Mouse (Mus musculus) liver, embryonic 14.5 days (tissue): Measurements from ENCODE around the gene Gm20683. TPM values are rescaled to one million over a fixed set of nuclear protein-coding genes. Genes with fewer than 3 reads are reported as not detected.

Experiments
- ATAC-seq: fragments of 200-750 bp; cut with Nextera tagmentation; 2 replicates; pipeline ENCODE4 v1.8.0; 2017; ENCODE audit warnings: moderate number of reproducible peaks, mild to moderate bottlenecking, moderate library complexity; ENCODE audit not compliant: insufficient read depth
- DNase-seq, 3 experiments: peaks; one replicate each; pipeline ENCODE4 v3.0.0-alpha.2; 2012 to 2013; ENCODE audit warnings: low read depth in 3 of 3, low spot score in 3 of 3
- H3K27ac ChIP-seq: fragments of 300-500 bp; sonication (generic); 2 replicates; pipeline ENCODE4 v1.5.1; 2014; ENCODE audit warnings: moderate library complexity, mild to moderate bottlenecking, control low read depth, inconsistent platforms
- H3K27me3 ChIP-seq: fragments of 300-500 bp; sonication (generic); 2 replicates; pipeline ENCODE4 v1.6.1; 2014; ENCODE audit warnings: mild to moderate bottlenecking, low read length, moderate library complexity; ENCODE audit not compliant: control insufficient read depth, insufficient read depth
- H3K36me3 ChIP-seq: fragments of 300-500 bp; sonication (generic); replicated peaks from 2 replicates; pipeline ENCODE4 v1.6.1; 2014; ENCODE audit warnings: low read depth; ENCODE audit not compliant: control insufficient read depth, insufficient read depth
- H3K4me1 ChIP-seq, 2 experiments: fragments of 200-500 bp in 1 of 2; fragments of 300-500 bp in 1 of 2; sonication (generic) in 1 of 2; replicated peaks; 2 replicates each; pipeline ENCODE4 v1.6.1; 2012 to 2014; ENCODE audit warnings: antibody characterized with exemption in 1 of 2, inconsistent platforms in 1 of 2, low read length in 1 of 2; ENCODE audit not compliant: control insufficient read depth in 2 of 2, insufficient read depth in 2 of 2
- H3K4me2 ChIP-seq: fragments of 300-500 bp; sonication (generic); 2 replicates; pipeline ENCODE4 v1.6.1; 2014; ENCODE audit warnings: low read depth, mild to moderate bottlenecking, control low read depth, moderate library complexity
- H3K4me3 ChIP-seq, 2 experiments: fragments of 200-500 bp in 1 of 2; fragments of 300-500 bp in 1 of 2; sonication (generic) in 1 of 2; 2 replicates each; pipeline ENCODE4 v1.5.1; 2012 to 2014; ENCODE audit warnings: low read depth in 2 of 2, low read length in 2 of 2, mild to moderate bottlenecking in 2 of 2, control low read depth in 1 of 2, inconsistent platforms in 1 of 2, moderate library complexity in 1 of 2; ENCODE audit not compliant: insufficient read depth in 1 of 2
- H3K9ac ChIP-seq: fragments of 300-500 bp; sonication (generic); replicated peaks from 2 replicates; pipeline ENCODE4 v1.6.1; 2014; ENCODE audit warnings: mild to moderate bottlenecking, control low read depth, moderate library complexity
- H3K9me3 ChIP-seq: fragments of 300-500 bp; sonication (generic); 2 replicates; pipeline ENCODE4 v1.6.1; 2016; ENCODE audit warnings: low read length, mixed read lengths; ENCODE audit not compliant: control insufficient read depth
- CTCF ChIP-seq: IDR thresholded peaks from 2 replicates; pipeline ENCODE4 v1.5.1; 2016; ENCODE audit warnings: antibody characterized with exemption, low read depth, control low read depth
- EP300 ChIP-seq: IDR thresholded peaks from 2 replicates; pipeline ENCODE4 v1.6.1; 2016; ENCODE audit warnings: antibody characterized with exemption, low read depth
- WGBS: fragments of 180-500 bp; shearing (Covaris S2); extraction: QIAGEN DNeasy Blood & Tissue Kit; methylation state at CpG from one replicate; pipeline ENCODE4 v1.1.7; 2014; ENCODE audit not compliant: insufficient replicate concordance; 5-methylcytosine and 5-hydroxymethylcytosine counted together
- polyA plus RNA-seq, 2 experiments: library from polyadenylated mRNA; depleted of rRNA in 1 of 2; stranded (reverse) in 1 of 2; unstranded in 1 of 2; fragments of >200 nt; fragmentation: Nextera tagmentation in 1 of 2; extraction: Ambion mirVana in 1 of 2; gene quantifications; 2 replicates each; pipeline versions ENCODE4 v1.2.1 to v1.2.3; 2012 to 2014

The Gm20683 gene
- polyA plus RNA-seq, 2 experiments, result 3.3 TPM; not detected in 1

GRCm38 (mm10) chr17:25836397-25837075 is 5.0 kb downstream of the Gm20683 start:
- Histone ChIP-seq H3K27me3 (no peaks in the 10 kb centered on the region), H3K36me3 (peaks cover 29% of the 10 kb centered on the region), H3K9me3 (no peaks in the 10 kb centered on the region), H3K4me1 (peaks cover 7 to 9% of the 10 kb centered on the region in 2 experiments), H3K27ac (no peak overlapping the region), H3K4me2 (peak overlapping the region; percentile 53), H3K9ac (peak overlapping the region; percentile 7; the same call in 1 of the 2 replicates), H3K4me3 (peak overlapping the region in 1 of 2 experiments; percentile 23; a peak in 2 of 4 replicates)
- TF ChIP-seq CTCF (no peak), EP300 (no peak)
- WGBS, result 26% methylated on average over 21 of the region's 23 CpGs
- ATAC-seq (no peak), DNase-seq (no peak)

GRCm38 (mm10) chr17:25835816-25836215 is 5.7 kb downstream of the Gm20683 start:
- DNase-seq (no peak), ATAC-seq (no peak)
- WGBS, result 81% methylated on average over 16 of the region's 16 CpGs
- Histone ChIP-seq H3K9me3 (no peaks in the 10 kb centered on the region), H3K27me3 (no peaks in the 10 kb centered on the region), H3K27ac (no peak overlapping the region), H3K4me3 (no peak overlapping the region), H3K9ac (no peak overlapping the region), H3K4me1 (peaks cover 9 to 13% of the 10 kb centered on the region in 2 experiments), H3K36me3 (peaks cover 27% of the 10 kb centered on the region), H3K4me2 (no peak overlapping the region)
- TF ChIP-seq CTCF, result no peak
- no peak for TF ChIP-seq EP300

- H3K27me3 ChIP-seq, result no peaks in the 10 kb centered on the region
- H3K4me1 ChIP-seq, result peaks cover 9 to 13% of the 10 kb centered on the region in 2 experiments
- H3K4me3 ChIP-seq, result no peak overlapping the region
- H3K9ac ChIP-seq, result no peak overlapping the region
- H3K4me2 ChIP-seq, result no peak overlapping the region
- H3K9me3 ChIP-seq, result no peaks in the 10 kb centered on the region
- H3K36me3 ChIP-seq, result peaks cover 27% of the 10 kb centered on the region
- no peak overlapping the region for H3K27ac ChIP-seq
- 86% methylated on average over 7 of the region's 7 CpGs for WGBS
- no peak for TF ChIP-seq CTCF
- TF ChIP-seq EP300, result no peak
- ATAC-seq, result no peak
- no peak for DNase-seq
Observed at GRCm38 (mm10) chr17:25835301-25835700, 6.3 kb downstream of the Gm20683 start.

- no peak for ATAC-seq
- H3K27ac ChIP-seq, result no peak overlapping the region
- WGBS, result 78% methylated on average over 12 of the region's 12 CpGs
Observed at GRCm38 (mm10) chr17:25834595-25835222, 6.9 kb downstream of the Gm20683 start.

GRCm38 (mm10) chr17:25833961-25834594 is 7.5 kb downstream of the Gm20683 start:
- 41% methylated on average over 6 of the region's 6 CpGs for WGBS
- peaks cover 9 to 17% of the 10 kb centered on the region in 2 experiments for H3K4me1 ChIP-seq
- H3K4me2 ChIP-seq, result peak overlapping the region; percentile 83
- H3K9me3 ChIP-seq, result no peaks in the 10 kb centered on the region
- no peaks in the 10 kb centered on the region for H3K27me3 ChIP-seq
- ATAC-seq, result no peak
- peak overlapping the region; percentile 66 for H3K9ac ChIP-seq
- DNase-seq, result no peak
- peak overlapping the region; percentile 63 to 70 for H3K4me3 ChIP-seq
- H3K27ac ChIP-seq, result peak overlapping the region; percentile 47
- no peak for TF ChIP-seq CTCF
- no peak for TF ChIP-seq EP300
- H3K36me3 ChIP-seq, result peaks cover 15% of the 10 kb centered on the region

More at GRCm38 (mm10) chr17:25834595-25835222, 6.9 kb downstream of the Gm20683 start:
- peaks cover 9 to 14% of the 10 kb centered on the region in 2 experiments for H3K4me1 ChIP-seq
- H3K4me3 ChIP-seq, result peak overlapping the region in 1 of 2 experiments; percentile 70; a peak in 2 of 4 replicates
- H3K9me3 ChIP-seq, result no peaks in the 10 kb centered on the region
- no peak overlapping the region for H3K9ac ChIP-seq
- H3K4me2 ChIP-seq, result peak overlapping the region; percentile 83
- no peak for TF ChIP-seq EP300
- no peak for TF ChIP-seq CTCF
- peaks cover 21% of the 10 kb centered on the region for H3K36me3 ChIP-seq
- no peaks in the 10 kb centered on the region for H3K27me3 ChIP-seq
- DNase-seq, result no peak
